Mouse (Mus musculus): ENCODE measurements at regions not wholly inside any gene's neighbourhood (a gene's known extent, or its start where the extent isn't known, plus 50 kb on each side); places are given as distances from the start of the nearest gene placed in this dataset.

DNA sequence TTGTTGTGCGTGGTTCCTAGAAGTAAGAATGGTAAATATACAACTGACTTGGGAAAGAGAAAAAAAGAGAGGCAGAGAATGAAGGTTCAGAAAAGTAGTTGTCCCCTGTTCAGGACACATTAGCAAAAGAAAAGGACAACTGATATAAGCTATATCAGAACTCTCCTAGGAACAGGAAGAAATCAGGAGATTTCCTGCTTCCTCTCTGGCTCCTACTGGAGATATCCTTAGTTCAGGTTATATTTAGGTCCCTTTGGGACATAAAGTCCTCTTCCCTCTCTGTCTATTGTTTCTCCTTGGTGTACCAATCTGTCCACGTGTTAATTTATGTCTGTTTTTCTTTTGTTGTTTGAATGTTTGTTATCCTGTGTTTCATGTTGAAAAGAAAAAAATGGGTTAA, 410.7 kb upstream of the Marcks start:
- 0 out of 2 replicates have a peak, but pooled peaks cover 4% of the 10 kb centered on the region for H3K9me3 ChIP-seq (ENCODE audit: control insufficient read depth)
- H3K27ac ChIP-seq (ENCODE audit: low read depth, low read length) = no peak overlapping the region
- H3K4me1 ChIP-seq (replicated peaks; ENCODE audit: control insufficient read depth, insufficient read depth, low read length) = no peaks in the 10 kb centered on the region
- 83% methylated on average over 2 of the region's 2 CpGs for WGBS
- no peak overlapping the region for H3K4me3 ChIP-seq (ENCODE audit: low read depth, low read length)
- no peak for TF ChIP-seq CTCF (IDR thresholded peaks at IDR 0.05; ENCODE audit: low read depth)
- H3K36me3 ChIP-seq (ENCODE audit: control insufficient read depth, insufficient read depth) = no peaks in the 10 kb centered on the region
- H3K9ac ChIP-seq (ENCODE audit: low read depth, low read length) = no peak overlapping the region
- no peak for ATAC-seq
- H3K27me3 ChIP-seq (replicated peaks; ENCODE audit: control insufficient read depth, insufficient read depth, low read length) = no peaks in the 10 kb centered on the region
- H3K4me2 ChIP-seq (replicated peaks; ENCODE audit: low read depth) = no peak overlapping the region

DNA sequence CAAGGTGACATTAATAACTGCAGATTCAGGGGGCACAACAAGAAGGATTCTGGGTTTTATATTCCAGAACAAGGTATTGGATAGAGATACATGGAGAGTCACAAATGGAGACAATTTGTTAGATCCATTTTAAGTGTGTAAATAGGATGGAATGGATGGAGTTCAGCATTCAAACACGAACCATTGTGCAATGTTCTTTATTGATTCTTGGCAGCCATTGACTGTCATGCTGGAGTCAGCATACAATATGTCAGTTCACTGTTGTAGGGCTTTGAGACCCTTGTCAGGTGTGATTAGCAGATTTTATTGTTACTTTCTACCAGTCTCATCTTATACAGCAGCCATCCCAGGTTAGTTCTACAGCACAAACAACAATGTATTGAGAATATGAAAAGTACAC, 402.0 kb upstream of the Marcks start:
- Histone ChIP-seq H3K4me1 (replicated peaks; ENCODE audit: control insufficient read depth, insufficient read depth, low read length) (no peaks in the 10 kb centered on the region), H3K4me2 (replicated peaks; ENCODE audit: low read depth) (no peak overlapping the region), H3K9ac (ENCODE audit: low read depth, low read length) (no peak overlapping the region), H3K4me3 (ENCODE audit: low read depth, low read length) (no peak overlapping the region), H3K27me3 (replicated peaks; ENCODE audit: control insufficient read depth, insufficient read depth, low read length) (no peaks in the 10 kb centered on the region), H3K27ac (ENCODE audit: low read depth, low read length) (no peak overlapping the region), H3K36me3 (ENCODE audit: control insufficient read depth, insufficient read depth) (no peaks in the 10 kb centered on the region), H3K9me3 (ENCODE audit: control insufficient read depth) (no peaks in the 10 kb centered on the region)
- WGBS = 75% methylated on average over 1 of the region's 1 CpGs
- ATAC-seq = no peak
- TF ChIP-seq CTCF (IDR thresholded peaks at IDR 0.05; ENCODE audit: low read depth) = no peak

DNA sequence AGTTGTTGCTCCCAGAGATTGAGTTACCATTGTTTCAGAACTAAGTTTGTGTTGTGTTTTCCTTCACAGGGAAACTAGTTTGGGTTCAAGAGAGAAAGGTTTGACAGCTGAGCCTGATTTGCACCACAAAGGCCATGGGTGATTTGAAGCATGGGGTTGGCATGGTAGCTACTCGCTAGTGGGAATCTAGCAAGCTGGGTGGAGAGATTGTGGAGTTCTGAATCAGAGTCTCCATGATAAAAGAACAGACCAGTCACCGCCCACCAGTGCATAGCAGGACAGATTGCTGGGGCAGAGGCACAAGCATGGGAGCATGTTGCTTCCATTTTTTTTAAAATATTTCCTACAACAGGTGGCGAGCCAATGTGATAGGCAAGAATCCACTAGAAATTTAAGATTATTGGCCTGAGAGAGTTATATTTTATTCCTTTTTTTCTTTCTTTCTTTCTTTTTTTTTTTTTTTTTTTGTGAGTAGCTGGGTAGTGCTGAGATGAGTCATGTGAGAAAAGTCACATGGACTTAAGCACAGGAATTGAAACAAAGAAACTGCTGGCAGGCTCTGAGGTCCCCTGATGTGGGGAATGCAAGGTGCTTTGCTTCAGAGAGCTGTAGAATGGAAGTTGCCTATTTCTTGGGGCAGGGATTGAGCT, 367.4 kb upstream of the Marcks start:
- H3K4me1 ChIP-seq (replicated peaks; ENCODE audit: control insufficient read depth, insufficient read depth, low read length) = no peaks in the 10 kb centered on the region
- no peaks in the 10 kb centered on the region for H3K36me3 ChIP-seq (ENCODE audit: control insufficient read depth, insufficient read depth)
- no peaks in the 10 kb centered on the region for H3K27me3 ChIP-seq (replicated peaks; ENCODE audit: control insufficient read depth, insufficient read depth, low read length)
- TF ChIP-seq CTCF (IDR thresholded peaks at IDR 0.05; ENCODE audit: low read depth) = no peak
- WGBS = 87% methylated on average over 3 of the region's 3 CpGs
- H3K9me3 ChIP-seq (ENCODE audit: control insufficient read depth) = no peaks in the 10 kb centered on the region
- H3K4me3 ChIP-seq (ENCODE audit: low read depth, low read length) = no peak overlapping the region
- H3K4me2 ChIP-seq (replicated peaks; ENCODE audit: low read depth) = no peak overlapping the region
- ATAC-seq = no peak
- no peak overlapping the region for H3K9ac ChIP-seq (ENCODE audit: low read depth, low read length)
- H3K27ac ChIP-seq (ENCODE audit: low read depth, low read length) = no peak overlapping the region

DNA sequence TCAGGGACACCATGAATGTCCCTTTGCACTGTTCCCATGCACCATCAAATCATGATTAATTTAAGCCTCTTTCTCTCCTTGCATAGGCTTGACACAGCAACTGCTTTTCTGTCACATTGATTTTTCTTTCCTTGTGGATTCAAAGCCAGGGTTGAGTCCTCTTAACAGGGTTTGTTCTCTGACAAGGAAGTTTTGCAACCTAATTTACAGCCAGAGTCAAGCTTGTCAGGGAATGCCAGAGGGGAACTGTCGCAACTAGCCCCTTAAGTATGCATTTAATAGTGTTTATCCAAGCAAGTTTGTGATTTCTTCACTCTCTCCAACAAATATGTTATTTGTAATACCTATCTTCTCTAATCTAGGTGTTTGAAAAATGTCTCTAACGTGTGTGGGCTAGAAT, 365.7 kb upstream of the Marcks start:
- Histone ChIP-seq H3K9me3 (ENCODE audit: control insufficient read depth) (no peaks in the 10 kb centered on the region), H3K4me3 (ENCODE audit: low read depth, low read length) (no peak overlapping the region), H3K27ac (ENCODE audit: low read depth, low read length) (no peak overlapping the region), H3K27me3 (replicated peaks; ENCODE audit: control insufficient read depth, insufficient read depth, low read length) (no peaks in the 10 kb centered on the region), H3K36me3 (ENCODE audit: control insufficient read depth, insufficient read depth) (no peaks in the 10 kb centered on the region), H3K4me2 (replicated peaks; ENCODE audit: low read depth) (no peak overlapping the region), H3K9ac (ENCODE audit: low read depth, low read length) (no peak overlapping the region), H3K4me1 (replicated peaks; ENCODE audit: control insufficient read depth, insufficient read depth, low read length) (no peaks in the 10 kb centered on the region)
- no peak for ATAC-seq
- TF ChIP-seq CTCF (IDR thresholded peaks at IDR 0.05; ENCODE audit: low read depth) = no peak
- 57% methylated on average over 2 of the region's 2 CpGs for WGBS

DNA sequence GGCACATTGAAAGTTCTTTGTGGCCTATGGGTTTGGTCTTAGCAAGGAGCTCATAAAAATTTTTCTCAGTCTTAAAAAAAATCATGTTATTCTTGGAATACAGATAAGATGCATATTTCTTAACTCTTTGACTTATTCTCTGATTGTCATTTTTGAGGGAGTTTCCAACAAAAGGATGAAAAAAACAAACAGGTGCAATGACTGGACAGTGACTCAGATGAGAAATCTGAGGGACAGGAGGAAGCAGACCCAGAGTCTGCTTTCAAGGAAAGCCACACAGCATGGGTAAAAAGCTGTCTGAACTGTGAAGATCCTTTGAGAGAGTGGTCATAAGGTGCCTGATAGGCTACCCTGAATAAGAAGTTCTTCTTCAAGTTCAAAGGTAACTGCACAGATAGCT, 363.8 kb upstream of the Marcks start:
- Histone ChIP-seq H3K9me3 (ENCODE audit: control insufficient read depth) (no peaks in the 10 kb centered on the region), H3K4me2 (replicated peaks; ENCODE audit: low read depth) (no peak overlapping the region), H3K4me1 (replicated peaks; ENCODE audit: control insufficient read depth, insufficient read depth, low read length) (no peaks in the 10 kb centered on the region), H3K4me3 (ENCODE audit: low read depth, low read length) (no peak overlapping the region), H3K27me3 (replicated peaks; ENCODE audit: control insufficient read depth, insufficient read depth, low read length) (no peaks in the 10 kb centered on the region), H3K9ac (ENCODE audit: low read depth, low read length) (no peak overlapping the region), H3K36me3 (ENCODE audit: control insufficient read depth, insufficient read depth) (no peaks in the 10 kb centered on the region), H3K27ac (ENCODE audit: low read depth, low read length) (no peak overlapping the region)
- no peak for ATAC-seq
- no peak for TF ChIP-seq CTCF (IDR thresholded peaks at IDR 0.05; ENCODE audit: low read depth)

DNA sequence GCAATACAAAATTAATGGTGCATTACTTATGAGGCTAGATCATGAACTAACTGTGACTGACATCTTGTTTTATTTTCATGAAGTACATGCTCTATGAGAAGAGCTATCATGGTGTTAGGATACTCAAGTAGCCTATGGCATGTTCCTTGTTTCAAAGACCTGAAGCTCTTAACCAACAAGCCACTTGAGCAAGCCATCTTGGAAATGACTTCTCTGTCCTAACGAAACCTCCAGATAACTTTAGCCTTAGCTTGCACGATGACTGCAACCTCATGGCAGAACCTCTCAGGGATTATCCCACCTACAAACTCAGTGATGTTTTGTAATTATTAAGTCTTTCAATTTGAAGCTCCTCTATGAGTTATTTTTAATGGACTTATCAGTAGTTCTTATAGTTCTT, 362.3 kb upstream of the Marcks start:
- Histone ChIP-seq H3K9me3 (ENCODE audit: control insufficient read depth) (no peaks in the 10 kb centered on the region), H3K4me3 (ENCODE audit: low read depth, low read length) (no peak overlapping the region), H3K4me2 (replicated peaks; ENCODE audit: low read depth) (no peak overlapping the region), H3K36me3 (ENCODE audit: control insufficient read depth, insufficient read depth) (no peaks in the 10 kb centered on the region), H3K27ac (ENCODE audit: low read depth, low read length) (no peak overlapping the region), H3K9ac (ENCODE audit: low read depth, low read length) (no peak overlapping the region), H3K4me1 (replicated peaks; ENCODE audit: control insufficient read depth, insufficient read depth, low read length) (no peaks in the 10 kb centered on the region), H3K27me3 (replicated peaks; ENCODE audit: control insufficient read depth, insufficient read depth, low read length) (no peaks in the 10 kb centered on the region)
- no peak for ATAC-seq
- no peak for TF ChIP-seq CTCF (IDR thresholded peaks at IDR 0.05; ENCODE audit: low read depth)
- WGBS = 92% methylated on average over 2 of the region's 2 CpGs

DNA sequence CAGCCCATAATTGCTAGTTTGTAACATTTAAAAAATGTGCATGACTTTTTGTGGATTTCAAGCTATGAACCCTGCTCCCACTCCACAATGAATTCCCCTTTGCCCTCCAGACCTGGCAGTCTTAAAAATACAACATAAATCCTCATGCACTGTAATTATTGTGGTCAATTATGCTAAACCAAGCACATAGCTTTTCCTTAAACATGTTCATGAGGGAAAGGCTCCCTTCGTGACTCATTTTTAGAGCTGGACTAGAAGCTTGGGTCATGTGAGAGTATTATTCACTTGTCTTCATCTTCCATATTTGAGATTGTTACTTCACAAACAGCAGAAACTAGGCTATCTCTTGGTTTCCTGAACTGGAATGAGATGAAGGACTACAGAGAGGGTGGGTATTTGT, 356.7 kb upstream of the Marcks start:
- no peak for ATAC-seq
- Histone ChIP-seq H3K9ac (ENCODE audit: low read depth, low read length) (no peak overlapping the region), H3K36me3 (ENCODE audit: control insufficient read depth, insufficient read depth) (no peaks in the 10 kb centered on the region), H3K27me3 (replicated peaks; ENCODE audit: control insufficient read depth, insufficient read depth, low read length) (no peaks in the 10 kb centered on the region), H3K4me3 (ENCODE audit: low read depth, low read length) (no peak overlapping the region), H3K4me1 (replicated peaks; ENCODE audit: control insufficient read depth, insufficient read depth, low read length) (no peaks in the 10 kb centered on the region), H3K4me2 (replicated peaks; ENCODE audit: low read depth) (no peak overlapping the region), H3K27ac (ENCODE audit: low read depth, low read length) (no peak overlapping the region), H3K9me3 (ENCODE audit: control insufficient read depth) (no peaks in the 10 kb centered on the region)
- WGBS = 72% methylated on average over 1 of the region's 1 CpGs
- TF ChIP-seq CTCF (IDR thresholded peaks at IDR 0.05; ENCODE audit: low read depth) = no peak
